Mouse (Mus musculus): ENCODE measurements around the gene Lgmn. TPM values are rescaled to one million over a fixed set of nuclear protein-coding genes. Genes with fewer than 3 reads are reported as not detected.

The Lgmn gene
- total RNA-seq, 2 experiments from 2014 or later = 68.9 to 76.9 TPM

GRCm38 (mm10) chr12:102345031-102345815 is 94.4 kb downstream of the Lgmn start:
- DNase-seq = no peak

Other genes starting within 250 kb of the Lgmn start
- gene Rin3, start 156.8 kb downstream of the Lgmn start, total RNA-seq (2021) = 10 to 100 TPM; 21.1 to 21.5 TPM
- gene Golga5, start 29.3 kb upstream of the Lgmn start, total RNA-seq (2021) = 10 to 100 TPM; 23.0 to 26.7 TPM
- gene Chga, start 115.2 kb upstream of the Lgmn start, total RNA-seq (2021) = under 1 TPM in 1 of 2 experiments, not detected in 1; 0.18 TPM